Mouse (Mus musculus): Measurements from ENCODE around the gene H13.
"Not testable (repeated sequence)": the region's sequence is repeated elsewhere in the genome, so short reads cannot be mapped to it uniquely, and the experiment has no call there.

H13 gene

DNA sequence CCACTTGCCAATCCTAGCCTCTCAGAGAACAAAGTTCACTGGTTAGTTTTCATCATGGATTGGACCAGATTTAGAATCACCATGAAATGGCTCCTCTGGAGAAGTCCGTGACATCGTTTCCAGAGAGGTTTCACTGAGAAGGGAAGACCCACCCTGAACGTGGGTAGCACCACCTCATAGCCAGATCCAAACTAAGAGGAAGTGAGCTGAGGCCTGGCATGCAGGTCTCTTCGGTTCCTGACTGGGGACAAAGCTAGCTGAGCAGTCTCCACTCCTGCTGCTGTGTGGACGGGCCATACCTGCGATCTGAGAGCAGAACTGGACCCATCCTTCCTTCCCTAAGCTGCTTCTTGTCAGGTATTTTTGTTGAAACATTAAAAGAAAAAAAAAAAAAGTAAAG lies 8.1 kb upstream of the H13 start:
- DNase-seq (ENCODE audit: low spot score) = no peak

- DNase-seq (ENCODE audit: low spot score) = not testable (repeated sequence)
Measured at GRCm38 (mm10) chr2:152666191-152666590, 3.1 kb upstream of the H13 start.

GRCm38 (mm10) chr2:152669639-152670484 lies 601 bp downstream of the H13 start:
- DNase-seq (ENCODE audit: low spot score) = no peak

DNA sequence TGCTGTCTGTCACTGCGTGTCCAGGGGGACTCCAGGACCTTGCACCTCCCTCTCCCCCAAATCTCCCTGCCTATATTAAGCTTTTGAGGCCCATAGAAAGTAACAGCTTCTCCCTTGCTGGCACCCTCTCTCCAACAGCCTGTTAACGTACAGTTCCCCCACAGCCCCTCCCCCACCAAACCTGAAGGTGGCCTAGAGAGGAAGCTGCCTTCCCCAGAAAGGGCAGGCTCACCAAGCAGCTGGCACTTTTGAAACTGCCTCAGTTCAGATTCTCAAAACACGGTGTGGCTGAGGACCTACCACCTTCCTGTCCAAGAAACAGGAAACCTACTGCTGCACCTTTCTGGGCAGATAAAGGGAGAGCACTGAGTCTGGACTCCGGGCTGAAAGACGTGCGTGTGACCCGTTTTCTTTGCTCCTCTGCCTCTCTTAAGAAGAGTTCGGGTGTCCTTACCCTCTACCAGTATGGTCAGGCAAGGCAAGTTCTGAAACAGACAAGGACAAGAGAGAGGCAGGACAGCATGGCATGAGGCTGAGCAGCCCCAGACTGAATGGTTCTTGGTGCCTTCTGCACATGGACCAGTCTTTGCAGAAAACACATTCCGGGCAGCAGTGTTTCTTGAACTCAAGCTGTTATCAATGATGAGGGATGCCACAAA lies 1.9 kb downstream of the H13 start:
- DNase-seq (ENCODE audit: low spot score) = no peak

DNA sequence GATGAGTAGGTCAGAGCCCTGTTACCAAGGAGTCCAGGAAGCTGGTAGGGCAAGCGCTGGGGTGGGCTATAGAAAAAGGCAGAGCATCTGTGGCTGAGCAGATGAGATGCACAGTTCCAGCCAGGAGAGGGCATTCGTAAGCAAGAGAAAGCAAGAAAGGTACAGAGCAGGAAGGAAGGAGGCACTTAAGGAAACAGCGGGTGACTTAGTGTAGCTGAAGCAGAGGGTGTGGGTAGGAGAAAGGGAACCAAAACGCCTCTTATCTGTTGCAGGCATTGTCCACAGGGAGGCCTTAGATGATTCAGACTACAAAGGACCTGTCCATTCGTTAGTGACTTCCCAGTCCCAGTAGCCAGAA lies 2.4 kb downstream of the H13 start:
- peak; percentile 47 for DNase-seq (ENCODE audit: low spot score)

- no peak for DNase-seq (ENCODE audit: low spot score)
Measured at GRCm38 (mm10) chr2:152672166-152672565, 2.9 kb downstream of the H13 start.

GRCm38 (mm10) chr2:152674148-152674547 lies 4.9 kb downstream of the H13 start:
- no peak for DNase-seq (ENCODE audit: low spot score)

GRCm38 (mm10) chr2:152675252-152675791 lies 6.1 kb downstream of the H13 start:
- no peak for DNase-seq (ENCODE audit: low spot score)

DNA sequence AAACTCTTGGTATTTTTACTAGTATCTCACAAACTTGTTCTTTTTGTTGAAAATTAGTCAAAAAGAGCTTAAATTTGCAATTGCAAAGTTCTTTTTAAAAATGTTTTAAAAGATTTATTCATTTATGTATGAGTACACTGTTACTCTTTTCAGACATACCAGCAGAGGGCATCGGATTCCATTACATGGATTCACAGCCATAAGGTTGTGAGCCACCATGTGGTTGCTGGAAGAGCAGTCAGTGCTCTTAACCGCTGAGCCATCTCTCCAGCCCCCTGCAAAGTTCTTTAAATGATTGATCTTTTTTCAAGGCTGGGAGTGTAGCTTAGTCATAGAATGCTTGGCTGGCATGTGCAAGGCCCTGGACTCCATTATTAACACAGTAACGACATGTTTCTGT lies 9.0 kb downstream of the H13 start:
- no peak for DNase-seq (ENCODE audit: low spot score)

DNA sequence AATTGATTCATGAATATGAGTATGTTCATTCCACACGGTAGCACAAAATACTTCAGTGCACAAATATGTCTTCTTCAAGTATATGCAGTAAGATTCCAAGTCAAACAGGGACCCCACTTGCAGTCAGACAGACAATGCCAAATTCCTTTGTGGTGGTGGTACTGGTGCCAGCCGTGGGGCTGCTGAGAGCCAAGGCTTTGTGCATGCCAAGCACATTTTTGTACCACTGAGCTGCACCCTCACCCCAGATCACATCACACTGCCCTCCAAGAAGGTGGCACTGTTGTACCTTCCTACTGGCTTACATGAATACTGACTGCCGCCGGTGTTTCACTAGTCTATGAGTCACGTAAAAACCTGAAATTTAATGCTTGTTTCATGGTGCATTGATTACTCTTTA lies 9.7 kb downstream of the H13 start:
- DNase-seq (ENCODE audit: low spot score) = no peak

DNA sequence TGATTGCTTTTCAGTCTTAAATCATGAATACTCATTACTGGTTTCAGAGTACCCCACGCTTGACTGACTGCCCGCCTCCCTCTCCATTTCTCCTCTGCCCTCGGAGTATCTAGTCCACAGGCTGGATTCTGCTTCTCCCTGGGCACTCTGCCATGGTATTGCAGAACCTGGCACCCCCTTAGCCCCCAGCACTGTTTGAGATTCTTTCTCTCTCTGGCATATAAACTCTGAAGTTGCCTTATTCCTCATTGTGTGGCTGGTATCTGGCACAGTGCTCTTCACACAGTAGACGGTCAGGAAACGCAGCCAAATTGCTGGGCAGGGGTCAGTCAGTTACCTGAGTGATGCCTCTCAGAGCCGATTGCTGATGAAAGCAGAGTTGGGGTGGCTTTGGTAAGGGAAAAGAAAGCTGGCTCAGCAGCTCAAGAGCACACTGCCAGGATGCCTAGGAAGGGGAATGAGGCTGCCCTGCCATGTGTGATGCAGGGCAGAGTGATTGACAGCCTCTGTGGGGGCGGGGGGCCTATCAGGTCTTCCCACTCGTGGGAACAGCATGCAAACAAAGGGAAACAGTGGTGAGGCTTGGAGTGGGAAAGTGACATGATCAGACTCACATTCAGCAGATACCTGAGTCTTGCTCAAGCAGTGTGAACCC lies 10.6 kb downstream of the H13 start:
- no peak for DNase-seq (ENCODE audit: low spot score)

DNA sequence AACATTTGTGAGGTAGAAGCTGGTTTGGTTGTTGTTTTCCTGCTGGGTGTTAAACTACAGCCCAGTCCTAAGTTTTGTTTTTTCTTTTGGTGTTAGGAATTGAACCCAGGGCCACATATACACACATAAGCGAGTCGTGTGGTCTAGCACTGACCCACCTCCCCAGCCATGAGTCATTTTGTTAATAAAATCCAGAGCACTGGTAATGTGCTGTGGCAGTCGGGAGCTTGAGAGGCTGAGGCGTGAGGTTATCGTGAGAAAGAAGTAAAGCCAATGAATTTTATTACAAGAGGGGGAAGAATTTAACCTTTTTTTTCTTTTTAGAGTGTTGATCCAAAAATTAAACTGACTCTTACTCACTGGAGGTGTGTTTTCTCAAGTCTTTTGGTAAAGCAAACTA lies 13.8 kb downstream of the H13 start:
- DNase-seq (ENCODE audit: low spot score) = no peak

- no peak for DNase-seq (ENCODE audit: low spot score)
Measured at GRCm38 (mm10) chr2:152686399-152686798, 17.1 kb downstream of the H13 start.

DNA sequence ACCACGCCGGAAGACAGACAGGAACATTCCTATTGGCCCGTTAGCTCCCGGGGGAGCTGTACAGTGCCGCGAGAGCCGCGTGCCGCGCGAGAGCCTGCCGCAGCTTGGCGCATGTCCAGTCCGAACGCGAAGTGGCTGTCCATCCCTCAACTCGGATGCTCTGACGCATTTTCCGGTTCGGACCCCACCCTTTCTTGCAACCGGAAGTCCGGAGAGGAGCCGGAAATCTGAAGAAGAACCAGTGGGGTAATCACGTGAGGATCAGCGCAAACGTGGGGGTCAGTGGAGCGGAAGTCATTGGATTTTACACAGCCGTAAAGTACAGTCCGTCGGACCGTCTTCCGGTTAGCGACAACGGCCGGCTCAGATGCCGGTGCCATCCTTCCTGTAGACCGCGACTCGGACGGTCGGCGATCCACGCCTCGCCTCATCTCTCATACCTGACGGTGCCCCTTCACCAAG lies 17.6 kb downstream of the H13 start, which contains the start of gene Mcts2:
TSS of gene Mcts2 (plus strand) at position 230 of the 462 bp plus-strand sequence.
- peak; percentile 92 for DNase-seq (ENCODE audit: low spot score)

- peak; percentile 50 for DNase-seq (ENCODE audit: low spot score)
Measured at GRCm38 (mm10) chr2:152691564-152692217, 22.4 kb downstream of the H13 start.

- peak; percentile 63 for DNase-seq (ENCODE audit: low spot score)
Measured at GRCm38 (mm10) chr2:152693233-152693632, 24.0 kb downstream of the H13 start.

- no peak for DNase-seq (ENCODE audit: low spot score)
Measured at GRCm38 (mm10) chr2:152693735-152694134, 24.5 kb downstream of the H13 start.

- no peak for DNase-seq (ENCODE audit: low spot score)
Measured at GRCm38 (mm10) chr2:152694708-152695107, 25.4 kb downstream of the H13 start.

DNA sequence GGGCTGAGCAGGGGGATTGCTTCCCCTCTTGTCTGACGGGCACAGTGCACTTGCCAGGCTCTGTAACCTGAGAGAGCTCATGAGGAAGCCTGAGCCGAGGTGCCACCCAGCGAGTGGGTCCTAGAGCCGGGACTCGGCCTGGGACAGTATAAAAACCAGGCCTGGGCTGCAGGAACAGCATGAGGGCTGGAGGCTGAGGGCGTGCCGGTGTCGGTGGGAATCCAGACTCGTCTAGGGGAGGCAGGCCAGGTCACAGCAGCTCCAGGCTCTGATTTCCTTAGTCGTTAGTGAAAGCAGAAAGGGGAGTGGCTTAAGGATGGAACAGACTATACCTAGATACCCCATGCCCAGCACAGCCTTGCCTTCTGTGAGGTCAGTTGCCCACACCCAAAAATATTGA lies 26.8 kb downstream of the H13 start:
- no peak for DNase-seq (ENCODE audit: low spot score)

- peak; percentile 94 for DNase-seq (ENCODE audit: low spot score)
Measured at GRCm38 (mm10) chr2:152696476-152697164, 27.4 kb downstream of the H13 start.

DNA sequence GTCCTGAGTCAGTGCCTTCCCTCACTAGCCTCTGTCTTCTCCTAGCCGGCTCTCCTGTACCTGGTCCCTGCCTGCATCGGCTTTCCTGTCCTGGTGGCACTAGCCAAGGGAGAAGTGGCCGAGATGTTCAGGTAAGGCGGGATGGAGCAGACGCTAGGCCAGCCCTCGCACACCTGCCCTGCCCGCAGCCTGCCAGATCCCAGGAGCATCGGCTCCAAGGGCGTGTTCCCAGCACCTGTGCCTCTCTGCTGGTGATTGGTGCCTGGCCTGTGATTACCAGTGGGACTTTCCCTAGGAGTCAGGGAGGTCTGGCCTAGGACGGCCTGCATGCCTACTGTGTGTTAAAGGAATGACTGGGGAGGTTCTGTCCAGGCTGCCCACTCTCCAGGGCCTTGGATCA lies 30.9 kb downstream of the H13 start:
- no peak for DNase-seq (ENCODE audit: low spot score)

All from urinary bladder, postnatal 14 days (tissue).